In the genomic region with DNA sequence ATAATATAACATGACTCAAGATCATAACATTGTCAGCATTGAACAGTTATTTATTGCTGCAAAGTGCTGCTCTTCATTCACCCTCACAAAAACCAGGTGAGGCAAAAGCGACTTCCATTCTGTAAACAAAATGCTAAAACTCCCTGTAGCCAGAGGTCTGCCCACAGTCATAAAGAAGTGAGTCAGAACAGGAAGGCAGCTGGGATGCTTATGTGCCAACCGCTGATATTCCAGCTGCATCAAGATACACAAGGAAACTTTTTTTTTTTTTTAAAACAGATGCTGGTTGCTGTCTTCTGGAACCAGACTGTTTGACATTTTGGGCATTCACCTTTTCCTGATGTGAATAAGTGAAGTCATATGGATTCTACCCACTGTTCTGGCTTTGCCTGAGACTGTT, we compare ENCODE assay signal across 29 mouse cellular contexts.
DNase-seq lines count a peak whose midpoint lies in the region; ATAC-seq and TF ChIP-seq lines count a peak whose summit lies in the region.
"Had no signal": no experiment of that assay in that cellular context is flagged by ENCODE, and none has a peak within 500 bp of the region (broad histone marks: within the 10 kb centered on the region; RNA-seq: fewer than 3 reads in every experiment).

No protein-coding gene starts in this region.

- no peak for TF ChIP-seq CTCF in C2C12 (IDR thresholded peaks at IDR 0.05; ENCODE audit: control insufficient read depth, insufficient read depth, insufficient read length)
- TF ChIP-seq CTCF in Patski (IDR thresholded peaks at IDR 0.05): no peak

- peak; percentile 73 for DNase-seq in 3T3-L1 (ENCODE audit: low read depth, low spot score)
- DNase-seq in Patski (ENCODE audit: low read depth, low spot score): peak; percentile 24
- no peak for DNase-seq in spleen, postnatal 14 days (ENCODE audit: low spot score in 2 of 2)
- no peak for DNase-seq in natural killer cell, adult 2 months (ENCODE audit: low spot score in 2 of 2)
- DNase-seq: adrenal gland, adult 8-10 months; adrenal gland, postnatal 25 days; cerebellum, adult 11-12 months; cerebellum, adult 8-10 months; cerebellum, postnatal 10 days; cerebellum, postnatal 36 days; gastrocnemius, postnatal 10 days; gastrocnemius, postnatal 36 days; heart, adult 2 months; heart, postnatal 14 days; heart, postnatal 4 days had no signal

- no peak overlapping the region for H3K4me3 ChIP-seq in C2C12 (ENCODE audit: insufficient read depth, poor library complexity, severe bottlenecking)
- no peak overlapping the region for H3K4me3 ChIP-seq in kidney, embryonic 15.5 days (replicated peaks)
- H3K4me3 ChIP-seq: embryonic facial prominence, embryonic 12.5 days; erythroblast, embryonic 14.5 days; forebrain, embryonic 12.5 days; forebrain, embryonic 15.5 days; heart, adult 2 months; heart, embryonic 10.5 days; heart, embryonic 13.5 days had no signal

- no peaks in the 10 kb centered on the region for H3K9me3 ChIP-seq in kidney, embryonic 15.5 days (replicated peaks)
- H3K9me3 ChIP-seq: embryonic facial prominence, embryonic 12.5 days; forebrain, embryonic 12.5 days; forebrain, embryonic 15.5 days; G1E; heart, embryonic 10.5 days; heart, embryonic 13.5 days had no signal

- H3ac ChIP-seq in C2C12 (ENCODE audit: control insufficient read depth, insufficient read length, low read depth): no peak overlapping the region

- no peak overlapping the region for H3K9ac ChIP-seq in kidney, embryonic 15.5 days
- H3K9ac ChIP-seq: embryonic facial prominence, embryonic 12.5 days; forebrain, embryonic 12.5 days; forebrain, embryonic 15.5 days; heart, embryonic 13.5 days; hindbrain, embryonic 14.5 days had no signal

- in situ Hi-C loops in Patski (cut with MboI; ENCODE audit: low pct_unique_long_range_greater_than_20kb): no loop called here

- 71% methylated on average over 2 of the region's 2 CpGs for WGBS in kidney, embryonic 15.5 days

- no peak overlapping the region for H3K27ac ChIP-seq in kidney, embryonic 15.5 days
- H3K27ac ChIP-seq: embryonic facial prominence, embryonic 12.5 days; forebrain, embryonic 12.5 days; forebrain, embryonic 15.5 days; heart, adult 2 months; heart, embryonic 10.5 days; heart, embryonic 13.5 days; hindbrain, embryonic 14.5 days; hindbrain, postnatal 0 days had no signal

- no peaks in the 10 kb centered on the region for H3K4me1 ChIP-seq in kidney, embryonic 15.5 days
- H3K4me1 ChIP-seq: embryonic facial prominence, embryonic 12.5 days; forebrain, embryonic 12.5 days; forebrain, embryonic 15.5 days; heart, embryonic 10.5 days; heart, embryonic 13.5 days had no signal

- no peaks in the 10 kb centered on the region for H3K79me2 ChIP-seq in C2C12 (ENCODE audit: control insufficient read depth, insufficient read depth)

- no peaks in the 10 kb centered on the region for H3K36me3 ChIP-seq in C2C12 (ENCODE audit: control insufficient read depth, insufficient read depth)
- no peaks in the 10 kb centered on the region for H3K36me3 ChIP-seq in kidney, embryonic 15.5 days
- H3K36me3 ChIP-seq: embryonic facial prominence, embryonic 12.5 days; forebrain, embryonic 12.5 days; forebrain, embryonic 15.5 days; G1E; heart, embryonic 10.5 days; heart, embryonic 13.5 days had no signal

- peak; percentile 87 for ATAC-seq in Patski
- no peak for ATAC-seq in kidney, embryonic 15.5 days (replicated peaks; ENCODE audit: low FRiP score)
- ATAC-seq: activated CD4-positive, CD25-positive, alpha-beta regulatory T cell, adult 4 months; forebrain, embryonic 15.5 days; hindbrain, postnatal 0 days; inflammation-experienced regulatory T-cells, adult 6 months; intestine, postnatal 0 days had no signal

- POLR2A ChIA-PET in Patski (lab: Charles Lee): no interaction called here

- CTCF ChIA-PET in Patski (lab: Charles Lee): interaction anchor here (1.8 kb wide), 1 partner anchor 15 kb away, joined by 6 read pairs; no protein-coding TSS in a partner anchor

- H3K79me3 ChIP-seq in C2C12 (ENCODE audit: low read depth): no peaks in the 10 kb centered on the region

- H3K27me3 ChIP-seq in C2C12 (ENCODE audit: control insufficient read depth, insufficient read depth, insufficient read length) (no peaks in the 10 kb centered on the region), Patski (no peaks in the 10 kb centered on the region)
- H3K27me3 ChIP-seq in kidney, embryonic 15.5 days: no peaks in the 10 kb centered on the region
- H3K27me3 ChIP-seq: embryonic facial prominence, embryonic 12.5 days; forebrain, embryonic 12.5 days; forebrain, embryonic 15.5 days; heart, embryonic 13.5 days had no signal

- H3K4me2 ChIP-seq in kidney, embryonic 15.5 days: no peak overlapping the region
- H3K4me2 ChIP-seq: embryonic facial prominence, embryonic 12.5 days; forebrain, embryonic 12.5 days; forebrain, embryonic 15.5 days; heart, embryonic 13.5 days; hindbrain, embryonic 14.5 days had no signal

TF ChIP-seq in C2C12, 6 proteins besides CTCF, POLR2A, EP300 and RAD21:
- TF ChIP-seq CEBPB (IDR thresholded peaks at IDR 0.05; ENCODE audit: low read depth) (no peak), MYOD1 (IDR thresholded peaks at IDR 0.05; ENCODE audit: control insufficient read depth, insufficient read length, low read depth) (peak; percentile 76), USF1 (IDR thresholded peaks at IDR 0.05; ENCODE audit: low read depth) (no peak), MYOG (IDR thresholded peaks at IDR 0.05; ENCODE audit: control insufficient read depth, extremely low read depth, insufficient read length) (no peak), MAX (IDR thresholded peaks at IDR 0.05) (no peak), FOSL1 (IDR thresholded peaks at IDR 0.05; ENCODE audit: insufficient read depth, low read length, poor library complexity, severe bottlenecking) (peak; percentile 47)

Comparison
In these comparisons a context has a peak if more than half of its experiments do, and no peak if none do; other contexts are left out.
1. DNase-seq: peak in 3T3-L1 (single experiment) and Patski (single experiment); none in spleen, postnatal 14 days (0 of 2) and natural killer cell, adult 2 months (0 of 2).